Mouse (Mus musculus): ENCODE results near the gene Ubxn10. TPM values are rescaled to one million over a fixed set of nuclear protein-coding genes. Genes with fewer than 3 reads are reported as not detected.

Ubxn10 gene
- total RNA-seq, 4 experiments from 2014 or later, result 2.3 to 3.3 (median 2.8) TPM

Other genes starting within 250 kb of the Ubxn10 start
- gene Vwa5b1, start 101.3 kb downstream of the Ubxn10 start, total RNA-seq (2022), result not detected
- gene Pla2g2c, start 12.4 kb downstream of the Ubxn10 start, total RNA-seq (2022), result under 1 TPM in 2 of 4 experiments, not detected in 2; 0.17 to 0.19 TPM
- gene Pla2g2f, start 20.5 kb upstream of the Ubxn10 start, total RNA-seq (2022), result under 1 TPM; 0.34 to 0.63 (median 0.55) TPM
- 1 to 10 TPM in 2 of 4 experiments, under 1 TPM in 1, not detected in 1; 0.44 to 1.9 (median 1.2) TPM for gene Pla2g2d, start 38.6 kb upstream of the Ubxn10 start, total RNA-seq (2022)
- gene Pla2g5, start 126.3 kb upstream of the Ubxn10 start, total RNA-seq (2022), result 10 to 100 TPM; 32.9 to 44.0 (median 38.3) TPM
- not detected for gene Gm13030, start 136.8 kb upstream of the Ubxn10 start, total RNA-seq (2022)
- gene Pla2g2e, start 140.8 kb upstream of the Ubxn10 start, total RNA-seq (2022), result 1 to 10 TPM in 1 of 4 experiments, not detected in 3; 2.0 TPM
- 10 to 100 TPM in 1 of 4 experiments, 1 to 10 TPM in 3; 9.6 to 14.6 (median 9.9) TPM for gene Otud3, start 176.8 kb upstream of the Ubxn10 start, total RNA-seq (2022)
- gene Rnf186, start 229.9 kb upstream of the Ubxn10 start, total RNA-seq (2022), result under 1 TPM in 1 of 4 experiments, not detected in 3; 0.23 TPM
- 10 to 100 TPM in 3 of 4 experiments, 1 to 10 TPM in 1; 9.9 to 13.6 (median 11.7) TPM for gene Tmco4, start 235.7 kb upstream of the Ubxn10 start, total RNA-seq (2022)